Mouse (Mus musculus) left cerebral cortex, postnatal 25 days (tissue): ENCODE results near the gene Hdac7. TPM values are rescaled to one million over a fixed set of nuclear protein-coding genes. Genes with fewer than 3 reads are reported as not detected.
A peak's percentile ranks its signal among the peaks of the same experiment; 100 is the strongest.

ENCODE experiments used
- DNase-seq, 2 experiments: peaks; one replicate each; pipeline ENCODE4 v3.0.0; 2022; ENCODE audit warnings: low spot score in 2 of 2, mixed read lengths in 1 of 2
- intact Hi-C: fragments of 180-260 bp; cut with DNase I; formaldehyde crosslinking; loops from one replicate; pipeline ENCODE4 v1.15.1; 2025
- total RNA-seq, 2 experiments: library from RNA; stranded (reverse); gene quantifications; 2 replicates each; pipeline ENCODE4 v1.2.3; 2021

The Hdac7 gene
- total RNA-seq, 2 experiments from 2014 or later = 27.5 to 29.5 TPM

DNA sequence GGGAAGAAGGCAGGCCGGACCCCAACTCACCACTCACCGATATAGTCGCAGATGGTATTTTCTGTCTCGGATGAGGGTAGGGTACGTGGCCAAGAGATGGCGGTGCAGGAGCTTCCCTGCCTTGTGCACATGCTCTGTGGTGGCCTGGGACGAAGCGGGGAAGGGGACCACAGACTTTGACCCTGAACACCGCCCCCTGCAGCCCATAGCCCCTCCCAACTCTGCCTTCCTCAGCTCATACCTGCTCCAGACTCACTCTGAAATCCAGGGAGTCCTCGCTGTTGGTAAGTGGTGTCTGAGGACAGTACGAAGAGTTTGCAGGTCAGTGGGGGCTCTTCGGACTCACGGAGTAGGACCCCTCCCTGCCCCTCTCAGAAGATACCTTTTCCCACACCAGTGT lies 82.9 kb downstream of the Hdac7 start:
- intact Hi-C loops = no loop called here
- no peak for DNase-seq

DNA sequence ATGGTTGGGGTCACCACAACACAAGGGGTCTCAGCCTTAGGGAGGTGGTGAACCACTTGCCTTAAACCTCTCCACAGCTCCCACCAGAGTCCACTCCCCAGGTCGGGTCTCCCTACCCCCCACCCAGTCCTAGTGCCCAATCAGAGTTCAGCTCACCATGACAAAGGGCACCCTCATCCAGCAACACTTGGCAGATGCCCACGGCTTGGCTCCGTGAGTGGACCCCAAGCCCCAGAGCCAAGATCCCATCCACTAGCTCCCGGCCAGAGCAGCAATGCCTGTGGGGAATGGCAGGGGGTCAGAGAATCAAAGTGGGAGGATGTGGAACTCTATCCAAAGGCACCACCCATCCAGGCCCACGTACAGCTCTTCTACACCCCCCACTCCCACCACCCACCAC lies 83.3 kb downstream of the Hdac7 start:
- DNase-seq = no peak
- intact Hi-C loops = no loop called here

DNA sequence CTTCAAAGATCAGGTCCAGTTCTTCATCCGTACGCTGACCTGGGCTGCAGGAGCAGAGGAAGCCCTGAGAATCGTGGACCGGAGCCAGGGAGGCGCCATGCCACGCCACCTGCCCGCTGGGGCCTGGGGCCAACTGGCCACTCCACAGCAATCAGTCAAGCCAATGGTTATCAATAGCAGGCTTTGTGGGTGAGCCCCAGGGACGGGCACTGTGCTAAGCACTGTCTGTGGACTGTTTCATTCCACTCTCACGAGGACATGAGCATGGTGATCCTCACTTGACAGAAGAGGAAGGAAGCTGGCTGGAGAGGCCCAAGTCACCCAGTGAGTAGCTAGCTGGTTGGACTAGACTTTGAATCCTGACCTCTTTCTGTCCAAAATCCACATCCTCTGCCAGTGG lies 84.3 kb downstream of the Hdac7 start:
- intact Hi-C loops = no loop called here
- peak; percentile 49 to 58 for DNase-seq

DNA sequence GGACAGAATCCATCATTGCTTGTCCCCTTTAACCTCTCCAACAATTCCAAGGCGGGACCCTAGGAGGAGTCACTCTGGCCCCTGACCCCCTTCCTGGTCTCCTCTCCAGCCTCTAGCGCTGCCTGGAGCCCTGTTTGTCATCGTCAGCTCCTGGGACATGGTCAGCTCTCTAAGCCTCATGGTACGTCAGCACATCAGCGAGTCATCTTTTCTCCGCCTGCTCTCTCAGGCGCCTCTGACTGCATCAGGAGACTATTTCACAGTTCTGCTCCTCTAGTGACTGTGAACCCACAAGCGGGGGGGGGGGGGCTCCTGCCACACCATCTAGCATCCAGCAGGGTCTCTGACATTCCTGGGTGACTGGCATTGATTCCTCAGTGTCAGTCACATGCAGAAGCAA lies 88.9 kb downstream of the Hdac7 start:
- intact Hi-C loops = no loop called here
- DNase-seq = no peak

DNA sequence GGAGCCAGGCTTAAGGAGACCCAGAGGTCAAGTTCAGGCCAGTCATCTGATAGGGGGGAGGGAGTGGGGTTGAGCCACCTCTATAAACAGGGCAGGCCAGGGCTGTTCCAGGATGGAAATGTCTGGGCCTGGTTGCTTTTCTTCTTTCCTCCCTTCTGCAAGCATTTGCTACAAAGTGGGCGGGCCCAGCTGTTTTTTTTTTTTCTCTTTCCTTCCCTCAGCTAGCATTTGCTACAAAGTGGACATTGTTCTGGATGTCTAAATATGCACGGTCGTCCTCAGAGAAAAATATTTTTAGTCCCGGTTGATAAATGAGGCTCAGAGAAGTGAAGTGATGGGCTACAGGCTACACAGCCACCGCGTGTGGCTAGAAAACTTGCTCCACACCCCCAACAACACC lies 89.8 kb downstream of the Hdac7 start:
- peak in 1 of 2 experiments; percentile 28 for DNase-seq
- intact Hi-C loops = no loop called here

DNA sequence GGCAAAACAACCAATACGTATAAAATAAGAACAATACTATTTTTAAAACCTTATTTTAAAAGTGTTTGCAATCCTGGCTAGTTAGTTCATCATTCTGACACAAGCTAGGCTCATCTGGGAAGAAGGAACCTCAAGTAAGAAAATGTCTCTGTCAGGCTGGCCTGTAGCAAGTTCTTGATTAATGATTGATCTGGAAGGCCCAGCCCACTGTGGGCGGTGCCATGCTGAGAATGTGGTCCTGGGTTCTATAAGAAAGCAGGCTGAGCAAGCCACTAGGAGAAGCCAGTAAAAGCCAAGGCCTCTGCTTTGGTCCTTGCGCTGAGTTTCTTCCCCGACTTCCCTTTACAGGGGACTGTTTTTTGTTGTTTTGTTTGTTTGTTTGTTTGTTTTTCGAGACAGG lies 91.8 kb downstream of the Hdac7 start:
- intact Hi-C loops = no loop called here
- DNase-seq = no peak

DNA sequence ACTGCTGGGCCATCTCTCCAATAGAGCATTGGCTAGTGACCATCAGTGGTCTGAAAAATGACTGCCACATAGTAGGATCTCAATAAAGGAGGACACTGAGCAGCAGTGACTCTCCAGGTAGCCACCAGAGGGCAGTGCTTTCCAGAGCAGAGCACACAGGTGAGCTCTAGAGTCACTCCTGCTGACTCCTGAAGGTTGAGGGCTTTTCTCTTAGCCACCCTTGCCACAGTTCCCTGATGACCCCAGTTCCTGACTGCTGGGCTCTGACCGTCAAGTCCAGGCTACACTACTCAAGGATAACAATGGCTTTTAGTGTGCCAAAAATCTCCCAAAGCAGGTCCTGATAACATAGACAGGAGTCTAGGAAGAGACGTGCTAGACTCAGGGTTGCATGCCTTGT lies 92.6 kb downstream of the Hdac7 start:
- intact Hi-C loops = no loop called here
- DNase-seq = no peak

DNA sequence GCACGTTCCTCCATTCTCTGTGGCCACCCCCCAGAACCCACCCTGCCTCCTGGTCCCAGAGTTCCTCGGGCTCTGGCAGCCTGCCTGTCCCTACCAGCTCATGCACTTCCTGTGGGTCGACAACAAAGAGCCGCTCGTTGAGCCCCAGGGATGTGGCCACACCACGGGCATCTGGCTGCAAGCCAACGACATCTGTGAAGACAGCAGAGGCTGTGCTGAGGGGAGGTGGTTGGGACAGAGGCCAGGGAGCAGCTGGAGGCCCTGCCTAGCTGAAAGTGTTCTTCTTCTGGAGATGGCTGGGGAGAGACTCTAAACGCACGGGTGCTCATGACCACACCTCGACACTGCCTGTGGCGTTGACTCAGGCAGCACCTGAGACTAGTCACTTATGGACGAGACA lies 93.6 kb downstream of the Hdac7 start:
- intact Hi-C loops = no loop called here
- DNase-seq = peak; percentile 77 to 88

DNA sequence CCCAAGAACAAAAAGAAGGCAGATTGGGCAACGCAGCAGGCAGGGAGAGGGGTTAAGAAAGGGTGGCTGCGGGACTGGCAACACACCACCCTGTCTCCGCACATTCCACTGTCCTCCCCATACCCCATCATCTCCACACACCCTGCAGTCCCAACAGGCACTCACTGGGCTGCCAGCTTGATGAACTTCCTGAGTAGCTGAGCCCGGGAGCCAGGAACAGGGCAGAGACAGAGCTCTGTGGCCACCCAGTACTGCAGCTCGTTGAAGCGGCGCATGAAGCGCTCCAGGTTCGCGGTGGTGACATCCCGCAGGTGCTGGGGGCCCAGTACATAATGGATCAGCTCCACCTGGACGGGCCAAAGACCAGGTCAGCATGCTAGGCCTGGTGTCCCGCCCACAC lies 94.5 kb downstream of the Hdac7 start:
- no peak for DNase-seq
- intact Hi-C loops = no loop called here

DNA sequence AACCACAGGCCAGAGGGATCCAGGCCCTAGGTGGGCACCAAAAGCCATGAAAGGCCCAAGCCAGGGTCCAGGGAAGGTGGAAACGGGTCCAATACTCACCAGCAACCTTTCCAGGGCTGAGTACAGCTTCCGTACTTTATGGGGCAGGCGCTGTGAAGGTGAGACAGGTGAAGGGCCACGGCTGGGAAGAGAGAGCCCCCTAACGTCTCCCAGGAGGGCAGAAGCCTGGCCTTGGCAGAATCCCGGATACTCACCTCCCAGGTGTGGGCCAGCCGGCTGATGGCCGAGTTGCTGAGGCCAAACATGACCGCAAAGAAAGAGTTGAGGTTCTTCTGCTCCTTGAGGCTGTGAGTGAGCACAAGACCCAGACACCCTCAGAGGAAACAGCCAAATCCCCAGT lies 94.9 kb downstream of the Hdac7 start:
- no peak for DNase-seq
- intact Hi-C loops = no loop called here

DNA sequence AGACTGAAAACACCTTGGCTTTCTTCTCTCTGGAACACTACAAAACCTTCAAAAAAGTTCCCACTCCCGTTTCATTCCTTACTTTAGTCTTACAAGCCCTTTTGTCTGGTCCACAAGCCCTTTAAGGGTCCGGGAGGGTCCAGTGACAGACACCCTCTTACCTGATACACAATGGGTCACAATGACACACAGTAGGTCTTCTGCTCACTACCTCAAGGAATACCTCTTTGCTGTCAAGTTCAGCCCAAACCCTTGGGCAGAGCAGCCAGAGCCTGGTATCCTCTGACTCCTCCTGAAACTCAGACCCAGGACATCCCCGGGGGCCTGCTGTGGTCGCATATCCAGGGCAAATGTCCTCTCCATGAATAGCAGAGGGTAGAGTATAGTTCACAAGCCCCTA lies 95.3 kb downstream of the Hdac7 start:
- intact Hi-C loops = no loop called here
- no peak for DNase-seq

DNA sequence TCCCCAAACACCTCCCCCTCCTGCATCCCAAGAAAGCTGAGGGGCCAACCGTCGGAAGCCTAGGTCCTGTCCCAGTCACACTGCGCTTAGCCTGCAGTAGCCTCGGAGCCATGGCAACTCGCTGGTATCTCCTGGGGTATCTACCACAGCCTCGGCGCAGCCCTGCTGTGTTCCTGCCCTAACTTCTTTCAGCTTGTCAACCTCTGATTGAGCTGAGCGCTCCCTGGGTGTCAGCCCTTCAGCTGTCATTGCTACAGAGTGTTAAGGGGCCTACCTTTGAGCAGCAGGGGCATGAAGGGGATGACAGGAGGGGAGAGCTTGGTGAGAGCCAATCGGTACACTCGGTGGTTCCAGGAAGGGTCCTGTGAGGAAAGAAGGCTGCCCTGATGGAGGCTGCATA lies 96.0 kb downstream of the Hdac7 start:
- intact Hi-C loops = no loop called here
- no peak for DNase-seq

DNA sequence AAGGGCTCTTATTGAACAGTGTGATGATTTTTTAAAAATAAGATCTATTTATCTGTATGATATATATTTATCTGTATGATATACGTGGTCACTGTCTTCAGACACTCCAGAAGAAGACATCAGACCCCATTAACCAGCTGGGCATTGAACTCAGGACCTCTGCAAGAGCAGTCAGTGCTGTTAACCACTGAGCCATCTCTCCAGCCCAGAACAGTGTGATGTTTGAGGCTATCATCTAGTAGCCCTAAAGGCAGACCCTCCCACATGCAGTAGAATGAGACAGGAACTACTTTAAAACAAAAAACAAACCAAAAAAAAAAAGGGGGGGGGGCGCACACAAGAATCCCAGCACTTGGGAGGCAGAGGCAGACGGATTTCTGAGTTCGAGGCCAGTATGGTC lies 96.8 kb downstream of the Hdac7 start:
- DNase-seq = no peak
- intact Hi-C loops = no loop called here

DNA sequence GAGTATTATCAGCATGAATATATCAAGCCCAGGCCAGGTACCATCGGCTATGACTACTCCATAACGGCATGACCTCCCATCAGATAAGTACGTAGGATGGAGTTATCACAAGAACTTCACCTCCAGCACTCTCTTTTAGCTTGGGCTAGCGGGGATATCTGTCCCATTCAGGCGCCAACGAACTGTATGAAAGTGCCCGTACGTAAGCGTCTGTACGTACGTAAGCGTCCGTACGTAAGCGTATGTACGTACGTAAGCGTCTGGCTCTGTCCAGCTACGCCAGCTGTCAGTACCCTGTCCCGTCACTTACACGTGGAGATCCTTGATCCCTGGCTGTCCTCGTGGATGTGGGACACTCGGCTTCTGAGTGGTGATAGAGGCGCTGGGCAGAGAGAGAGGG lies 97.6 kb downstream of the Hdac7 start:
- intact Hi-C loops = no loop called here
- no peak for DNase-seq

DNA sequence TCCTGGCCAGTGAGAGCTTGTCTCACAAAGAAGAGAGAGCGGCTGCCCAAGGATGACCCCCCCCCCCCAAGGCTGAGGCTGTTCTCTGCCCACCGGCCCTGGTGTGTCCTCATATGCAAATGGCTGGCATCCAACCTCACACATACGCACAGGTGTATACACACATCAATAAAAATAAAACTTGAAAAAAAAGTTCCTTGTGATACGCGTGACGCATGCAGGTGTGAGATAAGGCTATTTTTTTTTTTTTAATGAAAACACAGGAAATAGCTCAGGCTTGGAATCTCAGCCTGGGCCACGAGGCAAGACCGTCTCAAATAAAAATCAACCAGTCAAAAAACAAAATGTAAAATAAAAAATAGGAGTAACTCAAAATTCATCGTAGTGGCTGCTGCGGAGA lies 98.0 kb downstream of the Hdac7 start:
- no peak for DNase-seq
- intact Hi-C loops = no loop called here

DNA sequence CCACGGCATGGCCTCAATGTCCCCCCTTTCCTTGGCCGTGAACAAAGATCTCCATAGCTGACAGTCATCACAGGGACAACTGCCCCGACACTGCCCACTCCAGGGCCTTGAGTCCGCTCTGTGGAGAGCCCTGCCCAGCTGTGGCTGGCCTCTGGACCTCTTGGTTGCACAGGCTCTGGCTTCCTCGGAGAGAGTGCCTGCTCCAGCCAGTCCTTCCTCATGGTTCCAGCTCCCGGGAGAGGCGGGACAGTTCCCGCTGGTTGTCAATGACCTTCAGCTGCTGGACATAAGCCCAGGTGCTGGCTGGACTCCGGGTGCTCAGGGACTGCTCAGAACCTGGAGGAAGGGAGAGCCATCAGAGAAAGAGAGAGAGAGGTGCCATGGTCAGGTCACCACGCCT lies 99.0 kb downstream of the Hdac7 start:
- DNase-seq = peak in 1 of 2 experiments; percentile 29
- intact Hi-C loops = no loop called here

DNA sequence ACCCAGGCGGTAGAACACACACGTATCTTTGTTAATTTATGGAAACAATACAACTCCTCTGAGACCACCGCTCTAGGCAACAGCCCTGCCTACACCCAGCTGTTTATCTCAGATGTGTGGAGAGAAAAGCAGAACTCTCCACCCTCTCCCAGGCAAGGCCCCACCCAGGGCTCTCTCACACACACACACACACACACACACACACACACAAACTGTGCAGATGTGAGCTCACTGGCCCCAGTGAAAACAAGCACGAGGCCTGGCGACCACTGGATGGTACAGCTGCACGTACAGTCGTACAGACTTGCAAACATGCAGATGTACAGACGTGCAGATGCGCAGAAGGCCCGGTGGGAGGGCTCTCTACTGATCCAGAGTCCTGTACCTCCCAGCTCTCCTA lies 99.4 kb downstream of the Hdac7 start:
- intact Hi-C loops = no loop called here
- no peak for DNase-seq

DNA sequence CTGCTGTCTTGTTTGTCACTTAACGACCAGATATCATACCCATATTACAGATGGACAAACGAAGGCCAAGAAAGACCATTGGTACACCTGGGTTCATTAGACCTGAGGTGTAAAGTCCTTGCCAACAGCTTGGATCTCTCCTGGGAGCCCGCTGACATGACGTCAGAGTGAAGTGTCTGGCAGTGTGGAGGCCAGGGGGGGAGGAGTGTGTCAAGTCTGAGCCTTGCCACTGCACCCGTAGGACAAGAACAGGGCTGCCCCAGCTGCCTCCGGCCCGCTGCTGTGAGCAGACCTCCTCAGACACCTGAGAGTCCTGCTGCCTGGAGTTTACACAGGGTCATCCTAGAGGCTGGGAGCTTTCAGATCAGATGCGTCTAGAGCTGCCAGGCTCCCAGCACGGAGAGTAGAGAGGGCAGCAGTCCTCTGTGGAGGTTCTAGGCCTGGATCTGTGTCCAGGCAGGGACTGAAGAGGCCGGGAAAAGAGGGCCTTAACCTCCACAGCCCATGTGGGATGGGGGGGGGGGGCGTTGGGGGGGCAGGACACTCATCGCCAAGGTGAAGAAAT lies 100.3 kb downstream of the Hdac7 start:
- DNase-seq = no peak
- intact Hi-C loops = no loop called here

DNA sequence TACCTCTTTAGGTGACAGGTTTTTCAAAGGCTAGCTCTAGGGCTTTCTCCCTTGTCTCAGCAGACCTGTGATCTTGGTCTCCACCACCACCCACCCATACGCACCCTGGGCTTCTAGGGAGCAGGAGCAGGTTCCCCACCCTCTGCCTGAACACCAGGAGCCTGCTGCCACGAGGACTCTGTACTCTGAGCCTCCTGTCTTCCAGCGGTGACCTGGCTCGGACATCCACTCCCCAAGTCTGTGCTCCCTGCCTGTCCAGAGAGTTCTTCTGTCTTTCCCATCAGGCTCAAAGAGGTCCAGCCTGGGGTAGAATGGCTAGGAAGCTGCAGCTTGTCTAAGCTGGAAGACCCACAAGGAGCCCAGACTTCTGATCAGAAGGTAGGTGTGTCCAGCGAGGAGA lies 101.1 kb downstream of the Hdac7 start:
- intact Hi-C loops = no loop called here
- no peak for DNase-seq
